Mouse (Mus musculus) testis, adult 2 months (tissue): Measurements from ENCODE around the gene Usp50.

Source experiments
- CTCF ChIP-seq: fragments of 200-500 bp; IDR thresholded peaks from 2 replicates; pipeline ENCODE4 v1.5.1; 2012; ENCODE audit warnings: low read depth, mild to moderate bottlenecking, inconsistent platforms, low read length, moderate library complexity; ENCODE audit not compliant: control insufficient read depth, insufficient read depth, insufficient replicate concordance
- POLR2A ChIP-seq: fragments of 200-500 bp; IDR thresholded peaks from 2 replicates; pipeline ENCODE4 v1.6.1; 2012; ENCODE audit warnings: low read depth, mild to moderate bottlenecking, inconsistent platforms, low read length, moderate library complexity; ENCODE audit not compliant: control insufficient read depth

DNA sequence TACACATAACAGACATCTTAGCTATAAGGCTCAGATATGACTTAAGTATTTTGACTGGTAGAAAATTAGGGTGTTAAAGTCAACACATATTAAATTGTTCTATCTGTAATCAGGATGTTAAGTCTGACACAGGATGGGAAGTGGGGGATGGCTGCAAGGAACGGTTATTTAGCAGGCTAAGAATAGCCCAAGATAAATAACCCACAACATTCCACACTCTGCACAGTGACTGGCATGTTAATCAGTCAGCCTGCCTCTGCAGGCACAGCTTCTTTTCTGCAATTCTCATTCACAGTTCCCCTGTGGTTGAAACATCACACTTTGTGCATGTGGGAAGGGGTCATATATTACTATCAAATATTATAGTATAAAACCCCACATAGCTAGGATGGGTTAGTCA lies 32.6 kb upstream of the Usp50 start:
- TF ChIP-seq CTCF (no peak), POLR2A (no peak)
